ENCODE assay signal across 9 mouse cellular contexts in genomic region chr17:30114761-30115160, GRCm38 (mm10).
DNase-seq lines count a peak whose midpoint lies in the region; ATAC-seq and TF ChIP-seq lines count a peak whose summit lies in the region.
"Had no signal": no experiment of that assay in that cellular context is flagged by ENCODE, and none has a peak within 500 bp of the region (broad histone marks: within the 10 kb centered on the region; RNA-seq: fewer than 3 reads in every experiment).

No protein-coding gene starts in this region.

- H3K4me3 ChIP-seq in forebrain, postnatal 0 days (ENCODE audit: low read depth, low read length), result no peak overlapping the region
- no peak overlapping the region for H3K4me3 ChIP-seq in forebrain, embryonic 14.5 days (ENCODE audit: low read depth, low read length)
- H3K4me3 ChIP-seq in forebrain, embryonic 11.5 days (ENCODE audit: low read depth, low read length), result no peak overlapping the region
- H3K4me3 ChIP-seq: lung, embryonic 15.5 days had no signal

- H3K27me3 ChIP-seq in forebrain, postnatal 0 days (ENCODE audit: insufficient read depth, low read length), result no peaks in the 10 kb centered on the region
- H3K27me3 ChIP-seq in forebrain, embryonic 14.5 days (replicated peaks; ENCODE audit: control insufficient read depth, insufficient read depth, low read length), result no peaks in the 10 kb centered on the region
- H3K27me3 ChIP-seq in forebrain, embryonic 11.5 days (ENCODE audit: control insufficient read depth, insufficient read depth, low read length), result no peaks in the 10 kb centered on the region
- H3K27me3 ChIP-seq: lung, embryonic 15.5 days had no signal

- TF ChIP-seq CTCF in forebrain, postnatal 0 days (IDR thresholded peaks at IDR 0.05; ENCODE audit: low read depth), result peak; percentile 47

- 0 out of 2 replicates have a peak, but pooled peaks cover 7% of the 10 kb centered on the region for H3K4me1 ChIP-seq in forebrain, postnatal 0 days (ENCODE audit: insufficient read depth)
- peaks cover 4% of the 10 kb centered on the region for H3K4me1 ChIP-seq in forebrain, embryonic 14.5 days (ENCODE audit: control insufficient read depth, insufficient read depth, low read length)
- no peaks in the 10 kb centered on the region for H3K4me1 ChIP-seq in forebrain, embryonic 11.5 days (replicated peaks; ENCODE audit: control insufficient read depth, insufficient read depth, low read length)

- no peak overlapping the region for H3K4me2 ChIP-seq in forebrain, postnatal 0 days (ENCODE audit: low read depth)
- H3K4me2 ChIP-seq in forebrain, embryonic 14.5 days (ENCODE audit: low read length), result no peak overlapping the region
- H3K4me2 ChIP-seq in forebrain, embryonic 11.5 days (ENCODE audit: low read depth, low read length, severe bottlenecking), result no peak overlapping the region
- H3K4me2 ChIP-seq: lung, embryonic 15.5 days had no signal

- no peak overlapping the region for H3K27ac ChIP-seq in forebrain, postnatal 0 days (ENCODE audit: low read depth, low read length)
- no peak overlapping the region for H3K27ac ChIP-seq in forebrain, embryonic 14.5 days (ENCODE audit: low read depth, low read length)
- no peak overlapping the region for H3K27ac ChIP-seq in forebrain, embryonic 11.5 days (ENCODE audit: low read depth, low read length)
- H3K27ac ChIP-seq: lung, embryonic 15.5 days had no signal

- H3K36me3 ChIP-seq in forebrain, postnatal 0 days (ENCODE audit: insufficient read depth), result no peaks in the 10 kb centered on the region
- H3K36me3 ChIP-seq in forebrain, embryonic 14.5 days (ENCODE audit: control insufficient read depth, insufficient read depth, low read length), result no peaks in the 10 kb centered on the region
- no peaks in the 10 kb centered on the region for H3K36me3 ChIP-seq in forebrain, embryonic 11.5 days (ENCODE audit: control insufficient read depth, insufficient read depth, low read length)

- H3K9me3 ChIP-seq in forebrain, postnatal 0 days (ENCODE audit: low read length), result no peaks in the 10 kb centered on the region
- H3K9me3 ChIP-seq in forebrain, embryonic 14.5 days (replicated peaks; ENCODE audit: control insufficient read depth, low read length), result no peaks in the 10 kb centered on the region
- no peaks in the 10 kb centered on the region for H3K9me3 ChIP-seq in forebrain, embryonic 11.5 days (ENCODE audit: control insufficient read depth, low read length)
- H3K9me3 ChIP-seq: lung, embryonic 15.5 days had no signal

- DNase-seq in forebrain, postnatal 0 days, result no peak
- DNase-seq in forebrain, embryonic 14.5 days (ENCODE audit: low spot score), result no peak
- DNase-seq in retina, embryonic 14.5 days (ENCODE audit: low spot score), result peak; percentile 38
- DNase-seq in retina, postnatal 1 day, result no peak
- DNase-seq in cerebellum, postnatal 14 days, result peak; percentile 57 to 62
- DNase-seq in right cerebral cortex, postnatal 4 days, result peak; percentile 24
- DNase-seq in forebrain, embryonic 11.5 days (ENCODE audit: low spot score), result no peak

- no peak overlapping the region for H3K9ac ChIP-seq in forebrain, postnatal 0 days
- H3K9ac ChIP-seq in forebrain, embryonic 14.5 days (ENCODE audit: low read length), result no peak overlapping the region
- no peak overlapping the region for H3K9ac ChIP-seq in forebrain, embryonic 11.5 days (ENCODE audit: low read length)
- H3K9ac ChIP-seq: lung, embryonic 15.5 days had no signal

- 79% methylated on average over 3 of the region's 3 CpGs for WGBS in forebrain, postnatal 0 days
- WGBS in forebrain, embryonic 14.5 days, result 75% methylated on average over 3 of the region's 3 CpGs
- WGBS in forebrain, embryonic 11.5 days, result 79% methylated on average over 3 of the region's 3 CpGs

- no peak for ATAC-seq in forebrain, postnatal 0 days
- no peak for ATAC-seq in forebrain, embryonic 14.5 days
- ATAC-seq in erythroid progenitor cell, adult 5-6 weeks (replicated peaks; ENCODE audit: low FRiP score, poor library complexity, severe bottlenecking), result no peak
- ATAC-seq in forebrain, embryonic 11.5 days (replicated peaks; ENCODE audit: low FRiP score), result no peak

Comparison
In these comparisons a context has a peak if more than half of its experiments do, and no peak if none do; other contexts are left out.
1. DNase-seq: peak in retina, embryonic 14.5 days (single experiment), cerebellum, postnatal 14 days (2 of 2) and right cerebral cortex, postnatal 4 days (single experiment); none in forebrain, postnatal 0 days (single experiment), forebrain, embryonic 14.5 days (single experiment), retina, postnatal 1 day (single experiment) and forebrain, embryonic 11.5 days (single experiment).